Mouse (Mus musculus): ENCODE data around the gene Alg11.

Alg11 gene

DNA sequence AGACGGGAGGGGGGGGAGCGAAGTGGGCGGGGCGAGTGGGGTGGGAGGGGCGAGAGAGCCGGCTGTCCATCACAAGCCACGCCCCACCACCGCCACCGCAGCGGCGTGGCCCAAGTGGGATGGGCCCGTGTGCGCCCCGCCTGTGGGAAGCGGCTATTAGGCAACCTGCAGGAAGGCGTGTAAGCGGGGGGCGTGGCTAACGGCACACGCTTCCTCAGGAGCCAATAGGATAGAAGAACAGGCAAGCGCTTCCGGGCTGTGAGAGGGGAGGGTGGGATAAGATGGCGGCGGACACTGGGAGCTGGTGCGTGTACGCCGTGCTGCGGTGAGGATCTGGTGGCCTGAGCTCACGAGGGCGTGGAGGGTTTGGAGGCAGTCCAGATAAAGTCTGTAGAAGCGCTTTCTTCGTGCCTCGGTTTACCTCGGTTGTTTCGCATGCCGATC, at the start of gene Alg11:
Gene Alg11 (plus strand): TSS at position 276 of the 444 bp plus-strand sequence.
- DNase-seq (ENCODE audit: low read depth): peak; percentile 97

- DNase-seq (ENCODE audit: low read depth): no peak
Observed at GRCm38 (mm10) chr8:22013034-22013707, 47.4 kb upstream of the Alg11 start.

DNA sequence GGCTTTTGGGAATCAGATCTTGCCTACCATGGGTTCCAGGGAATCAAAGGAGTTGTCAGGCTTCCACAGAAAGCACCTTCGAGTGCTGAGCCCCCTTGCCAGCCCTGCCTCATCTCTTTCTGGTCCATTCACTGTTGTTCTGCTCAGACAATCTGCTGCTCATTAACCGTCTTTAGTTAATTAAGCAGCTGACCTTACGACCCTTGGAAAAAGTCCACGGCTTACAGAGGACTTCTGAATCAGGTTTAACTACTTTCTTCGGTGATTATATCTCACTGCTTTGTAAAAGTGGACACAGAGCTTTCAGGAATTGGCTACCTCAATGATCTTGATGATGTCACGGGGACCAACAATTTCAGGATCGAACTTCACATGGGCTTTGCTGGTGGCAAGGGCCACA, 42.8 kb upstream of the Alg11 start:
- DNase-seq (ENCODE audit: low read depth): no peak

DNA sequence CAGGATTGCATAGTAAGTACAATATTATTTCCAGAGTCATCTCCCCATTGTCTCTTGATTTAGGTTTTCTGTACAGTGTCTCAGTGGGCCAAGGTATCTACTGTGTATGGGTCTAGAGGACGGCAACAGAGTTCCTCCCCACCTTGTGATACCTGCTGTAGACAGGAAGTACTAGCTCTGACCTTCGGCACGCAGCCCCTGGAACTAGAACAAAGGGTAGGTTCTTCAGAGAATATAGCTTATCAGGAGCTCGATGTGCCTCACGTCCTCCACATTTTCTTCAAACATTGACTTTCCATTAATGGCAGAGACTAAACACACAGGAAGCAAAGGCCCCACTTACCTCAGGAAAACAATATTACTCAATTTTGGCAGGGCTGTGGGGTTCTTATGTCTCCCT, 41.0 kb upstream of the Alg11 start:
- DNase-seq (ENCODE audit: low read depth): no peak

DNA sequence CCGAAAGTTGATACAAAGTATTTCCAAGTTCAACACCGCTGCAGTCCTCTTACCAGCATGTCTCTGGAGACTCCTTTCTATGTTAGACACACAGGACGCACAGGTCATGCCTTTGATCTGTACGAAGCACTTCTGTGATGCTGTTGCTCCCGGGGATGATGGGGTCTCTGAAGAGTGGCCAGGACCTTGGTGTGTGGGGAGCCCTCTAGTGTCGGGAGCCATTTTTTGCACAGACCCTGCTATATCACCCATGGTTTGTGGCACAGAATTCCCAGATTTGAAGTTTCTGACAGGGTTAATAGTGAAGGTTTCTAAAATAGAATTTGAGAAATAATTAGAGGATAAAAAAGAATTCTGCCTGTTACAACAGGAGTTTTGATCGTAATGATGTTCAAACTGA, 38.3 kb upstream of the Alg11 start:
- no peak for DNase-seq (ENCODE audit: low read depth)

DNA sequence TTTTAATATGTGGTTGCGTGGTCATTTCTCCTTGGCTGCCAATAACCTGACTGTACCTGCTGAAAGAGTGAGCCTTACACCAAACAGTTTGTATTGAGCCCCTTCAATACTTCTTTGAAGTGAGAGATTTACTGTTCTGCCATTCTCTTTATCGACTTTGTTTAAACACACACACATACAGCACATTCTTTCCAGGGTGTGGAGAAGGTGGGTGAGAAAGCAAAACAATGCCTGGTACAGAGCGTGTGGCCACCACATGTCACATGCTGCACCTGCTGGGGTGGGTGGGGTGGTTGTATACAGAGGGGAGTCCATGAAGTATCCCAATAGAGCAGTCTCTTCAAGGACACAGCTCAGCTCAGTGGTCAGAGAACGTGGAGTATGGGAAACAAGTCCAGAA, 35.3 kb upstream of the Alg11 start:
- no peak for DNase-seq (ENCODE audit: low read depth)

GRCm38 (mm10) chr8:22028973-22029372, 31.5 kb upstream of the Alg11 start:
- DNase-seq (ENCODE audit: low read depth): no peak

- no peak for DNase-seq (ENCODE audit: low read depth)
Observed at GRCm38 (mm10) chr8:22030990-22031389, 29.5 kb upstream of the Alg11 start.

- DNase-seq (ENCODE audit: low read depth): no peak
Observed at GRCm38 (mm10) chr8:22036137-22036536, 24.4 kb upstream of the Alg11 start.

DNA sequence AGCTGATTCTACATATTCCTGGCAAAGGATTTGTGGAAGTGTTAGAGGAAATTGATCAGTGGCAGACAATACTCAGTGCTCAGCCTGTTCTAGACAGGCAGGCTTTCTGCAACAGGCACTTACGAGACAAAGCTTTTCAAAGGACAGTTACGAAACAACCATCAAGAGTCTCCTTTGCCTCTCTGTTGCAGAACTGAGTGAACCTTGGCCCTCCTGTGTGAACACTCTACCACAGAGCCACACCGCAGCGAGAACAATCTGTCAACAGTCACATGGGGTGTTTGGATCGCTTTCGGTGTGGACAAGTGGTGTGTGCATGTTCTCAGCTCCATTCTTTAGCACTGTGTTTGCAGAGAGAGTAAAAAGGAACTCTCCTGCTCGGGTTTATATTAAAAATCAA, 23.5 kb upstream of the Alg11 start:
- DNase-seq (ENCODE audit: low read depth): no peak

- DNase-seq (ENCODE audit: low read depth): no peak
Observed at GRCm38 (mm10) chr8:22039468-22040152, 20.9 kb upstream of the Alg11 start.

- DNase-seq (ENCODE audit: low read depth): no peak
Observed at GRCm38 (mm10) chr8:22040153-22040509, 20.4 kb upstream of the Alg11 start.

DNA sequence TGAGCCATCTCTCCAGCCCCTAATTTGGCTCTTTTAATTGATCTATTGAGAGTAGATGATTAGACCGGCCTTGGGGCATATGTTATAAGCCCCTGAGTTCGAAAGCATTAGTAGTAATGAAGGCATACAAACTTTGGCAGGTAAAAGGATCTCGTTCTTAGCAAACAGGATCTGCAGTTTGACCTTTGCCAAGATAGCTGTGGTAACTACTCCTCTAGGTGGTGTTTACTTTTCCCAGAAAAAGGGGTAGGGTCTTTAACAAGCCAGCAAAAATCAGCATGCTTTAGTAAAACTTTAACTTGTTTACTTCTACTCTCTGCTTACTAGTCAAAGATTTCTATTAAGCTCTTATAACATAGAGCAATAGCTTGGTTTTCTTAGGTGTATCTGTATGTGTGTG, 18.0 kb upstream of the Alg11 start:
- no peak for DNase-seq (ENCODE audit: low read depth)

DNA sequence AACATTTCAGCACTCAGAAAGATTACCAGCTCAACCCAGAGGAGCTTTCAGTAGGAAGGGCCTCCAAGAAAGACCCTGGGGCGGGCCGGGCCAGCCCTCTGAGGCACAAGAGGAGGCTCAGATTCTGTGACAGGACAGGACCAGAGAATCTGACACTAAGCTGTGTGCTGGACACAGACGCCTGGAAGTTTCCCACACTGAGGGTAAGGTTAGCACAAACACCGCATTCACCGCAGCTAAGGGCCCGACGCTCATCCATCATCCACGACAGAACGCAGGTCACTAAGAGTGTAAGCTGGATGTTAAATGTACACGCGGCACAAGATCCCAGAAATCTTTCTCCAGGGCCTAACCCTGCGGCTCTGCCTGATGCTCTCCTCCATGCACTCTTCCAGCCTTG, 16.8 kb upstream of the Alg11 start:
- no peak for DNase-seq (ENCODE audit: low read depth)

- peak; percentile 49 for DNase-seq (ENCODE audit: low read depth)
Observed at GRCm38 (mm10) chr8:22047699-22048464, 12.6 kb upstream of the Alg11 start.

- DNase-seq (ENCODE audit: low read depth): no peak
Observed at GRCm38 (mm10) chr8:22054674-22055491, 5.6 kb upstream of the Alg11 start.

DNA sequence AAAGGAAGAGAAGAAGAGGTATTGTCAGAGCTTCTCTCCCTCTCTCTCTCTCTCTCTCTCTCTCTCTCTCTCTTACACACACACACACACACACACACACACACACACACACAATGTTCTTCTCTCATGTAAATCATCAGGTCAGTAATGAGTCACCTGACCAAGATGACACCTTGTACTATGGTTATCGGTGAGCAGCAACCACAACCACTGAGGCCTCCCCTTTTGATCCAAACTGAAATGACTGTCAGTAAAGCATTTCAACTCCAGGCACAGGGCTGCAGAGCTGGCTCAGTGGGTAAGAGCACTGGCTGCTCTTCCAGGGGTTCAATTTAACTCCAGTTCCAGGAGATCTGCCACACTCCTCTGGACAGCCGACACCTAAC, 5.0 kb upstream of the Alg11 start:
- DNase-seq (ENCODE audit: low read depth): no peak

- DNase-seq (ENCODE audit: low read depth): no peak
Observed at GRCm38 (mm10) chr8:22056850-22057249, 3.7 kb upstream of the Alg11 start.

GRCm38 (mm10) chr8:22058368-22058767, 2.2 kb upstream of the Alg11 start:
- no peak for DNase-seq (ENCODE audit: low read depth)

GRCm38 (mm10) chr8:22059153-22059738, 1.3 kb upstream of the Alg11 start:
- peak; percentile 6 for DNase-seq (ENCODE audit: low read depth)

DNA sequence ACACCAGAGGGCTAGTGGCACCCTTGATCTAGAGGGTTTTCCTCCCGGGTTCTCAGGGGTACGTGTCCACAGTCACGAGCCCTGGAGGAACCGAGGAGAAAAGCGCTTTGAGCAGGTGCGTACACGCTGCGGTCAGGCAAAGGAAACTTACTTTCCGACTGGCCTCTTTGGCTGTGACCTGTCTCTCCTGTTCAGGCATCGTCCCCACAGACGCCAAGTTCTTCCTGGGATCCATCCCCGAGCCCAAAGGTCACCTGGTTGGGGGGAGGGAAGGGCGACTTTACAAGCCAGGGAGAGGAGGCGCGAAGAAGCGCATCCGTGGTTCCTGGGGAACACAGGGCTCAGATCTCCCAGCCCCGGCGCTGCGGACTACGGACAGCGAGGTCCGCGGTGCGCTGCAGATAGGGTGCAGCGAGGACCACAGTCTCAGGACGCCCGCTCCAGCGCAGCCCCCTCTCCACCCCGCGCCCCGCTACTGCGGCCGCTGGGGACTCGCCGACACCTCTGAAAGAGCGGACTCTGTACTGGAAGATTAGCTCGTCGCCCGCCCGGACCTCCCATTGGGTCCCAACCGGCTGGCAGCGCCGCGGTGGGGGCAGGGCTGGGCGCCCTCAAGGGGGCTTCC, 588 bp upstream of the Alg11 start, which contains the start of gene Atp7b:
Gene Atp7b (minus strand): TSS at position 485 of the 625 bp plus-strand sequence.
- no peak for DNase-seq (ENCODE audit: low read depth)

Data from naive thymus-derived CD4-positive, alpha-beta T cell, adult 2 months (primary cell).